Mouse (Mus musculus) erythroblast, embryonic 14.5 days (primary cell): ENCODE measurements around the gene Aar2.

Experiments
- GATA1 ChIP-seq: IDR thresholded peaks from 2 replicates; pipeline ENCODE4 v1.6.1; 2012; ENCODE audit warnings: low read length, inconsistent platforms, mixed read lengths
- TAL1 ChIP-seq: IDR thresholded peaks from 3 replicates; pipeline ENCODE4 v1.6.1; 2012; ENCODE audit warnings: low read length, inconsistent platforms, mixed read lengths

DNA sequence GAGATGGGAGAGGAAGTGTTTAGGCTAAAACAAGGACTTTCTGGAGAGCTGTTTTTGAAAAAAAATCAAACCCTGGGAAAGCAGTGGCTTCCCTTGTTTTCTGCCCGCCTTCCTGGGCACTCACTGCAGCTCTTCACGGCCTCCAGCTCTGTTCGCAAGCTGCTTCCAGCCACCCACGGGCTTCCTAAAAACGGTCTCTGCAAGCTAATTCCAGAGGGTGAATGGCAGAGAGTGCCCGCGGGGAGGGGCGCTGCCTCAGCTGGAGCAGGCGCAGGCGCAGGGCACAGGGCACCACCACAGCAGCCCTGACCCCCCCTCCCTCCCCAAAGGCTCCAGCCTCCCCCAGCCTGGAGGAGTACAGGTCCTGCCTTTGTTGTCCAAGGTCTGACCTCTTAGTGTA lies 33.9 kb downstream of the Aar2 start:
- no peak for TF ChIP-seq GATA1
- no peak for TF ChIP-seq TAL1
